Mouse (Mus musculus) R1 (cell line): ENCODE measurements at regions not wholly inside any gene's neighbourhood (a gene's known extent, or its start where the extent isn't known, plus 50 kb on each side); places are given as distances from the start of the nearest gene placed in this dataset.
A peak's percentile ranks its signal among the peaks of the same experiment; 100 is the strongest.

Source experiments
- DNase-seq: peaks from one replicate; pipeline ENCODE4 v3.0.0-alpha.2; 2018; ENCODE audit warnings: low read depth, low spot score

GRCm38 (mm10) chr9:115680703-115681576, 228.3 kb upstream of the Gadl1 start:
- DNase-seq, result peak; percentile 28

DNA sequence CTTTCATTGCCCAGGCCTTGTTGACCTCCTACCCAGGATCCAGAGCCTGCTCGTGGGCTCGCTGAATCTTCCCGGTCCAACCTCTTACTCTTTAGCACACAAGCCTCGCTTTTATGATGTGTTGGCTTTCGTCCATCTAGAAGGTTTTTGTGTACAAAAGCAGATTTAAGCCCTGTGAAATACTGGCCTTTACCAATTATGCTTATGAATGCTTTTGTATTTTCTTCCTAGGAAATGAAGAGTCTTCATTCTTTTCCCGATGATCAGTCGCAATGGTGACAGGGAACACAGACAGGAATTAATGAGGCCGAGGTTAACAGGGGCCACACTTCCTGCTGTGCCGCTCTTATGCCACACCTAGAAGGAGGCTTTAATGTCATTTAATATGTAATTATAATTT, 227.4 kb upstream of the Gadl1 start:
- DNase-seq, result no peak

DNA sequence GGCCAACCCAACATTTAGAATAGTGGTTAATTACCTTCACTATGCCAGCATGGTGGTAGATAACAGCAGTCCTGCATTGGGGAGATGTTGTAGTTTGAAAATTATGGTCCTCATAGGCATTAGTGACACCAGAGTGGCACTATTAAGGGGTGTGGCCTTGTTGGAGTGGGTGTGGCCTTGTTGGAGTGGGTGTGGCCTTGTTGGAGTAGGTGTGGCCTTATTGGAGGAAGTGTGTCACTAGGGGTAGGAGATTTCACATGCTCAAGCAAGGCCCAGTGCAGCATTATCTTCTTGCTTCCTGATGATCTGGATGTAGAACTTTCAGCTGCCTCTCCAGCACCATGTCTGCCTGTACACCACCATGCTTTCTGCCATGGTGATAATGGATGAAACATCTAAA, 225.3 kb upstream of the Gadl1 start:
- peak; percentile 45 for DNase-seq

DNA sequence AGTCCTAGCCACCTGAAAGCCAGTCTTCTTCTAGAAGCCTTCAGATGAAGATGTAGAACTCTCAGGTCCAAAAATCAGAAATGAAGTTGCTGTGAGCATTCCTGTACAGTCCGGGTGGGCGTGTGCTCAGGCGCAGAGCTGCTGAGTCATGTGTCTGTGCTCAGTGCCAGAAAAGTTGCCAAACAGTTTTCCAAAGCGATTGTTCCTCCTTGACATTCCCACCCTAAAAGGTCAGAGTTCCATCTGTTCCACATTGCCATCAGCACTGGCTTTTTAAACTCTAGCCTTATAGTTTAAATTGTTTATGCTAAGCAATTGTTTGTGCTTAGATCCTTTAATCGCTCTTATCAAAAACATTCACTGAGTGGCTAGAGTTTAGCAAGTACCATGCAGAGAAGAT, 222.7 kb upstream of the Gadl1 start:
- peak; percentile 46 for DNase-seq

DNA sequence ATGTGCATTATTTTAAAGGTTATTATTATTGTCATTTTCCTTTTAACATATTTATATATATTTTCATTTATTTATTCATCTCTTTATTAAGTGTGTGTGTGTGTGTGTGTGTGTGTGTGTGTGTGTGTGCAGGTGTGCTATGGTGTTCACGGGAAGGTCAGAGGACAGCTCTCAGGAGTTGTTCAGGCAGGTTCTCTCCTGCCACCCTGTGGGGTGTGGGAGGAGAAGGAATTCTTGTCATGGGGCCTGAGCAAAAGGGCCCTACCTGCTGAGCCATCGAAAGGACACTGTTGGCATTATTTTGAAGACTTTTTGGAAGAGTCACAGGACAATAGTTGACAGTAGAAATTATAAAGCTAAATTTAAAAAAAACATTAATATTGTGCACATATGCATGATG, 216.4 kb upstream of the Gadl1 start:
- DNase-seq, result no peak

GRCm38 (mm10) chr9:115703791-115704190, 205.5 kb upstream of the Gadl1 start:
- no peak for DNase-seq

GRCm38 (mm10) chr9:115704249-115704648, 205.0 kb upstream of the Gadl1 start:
- DNase-seq, result peak; percentile 77

- DNase-seq, result peak; percentile 88
Measured at GRCm38 (mm10) chr9:115705761-115706160, 203.5 kb upstream of the Gadl1 start.

- peak; percentile 27 for DNase-seq
Measured at GRCm38 (mm10) chr9:115708199-115708934, 200.9 kb upstream of the Gadl1 start.

GRCm38 (mm10) chr9:115710039-115710739, 199.1 kb upstream of the Gadl1 start:
- DNase-seq, result peak; percentile 62

DNA sequence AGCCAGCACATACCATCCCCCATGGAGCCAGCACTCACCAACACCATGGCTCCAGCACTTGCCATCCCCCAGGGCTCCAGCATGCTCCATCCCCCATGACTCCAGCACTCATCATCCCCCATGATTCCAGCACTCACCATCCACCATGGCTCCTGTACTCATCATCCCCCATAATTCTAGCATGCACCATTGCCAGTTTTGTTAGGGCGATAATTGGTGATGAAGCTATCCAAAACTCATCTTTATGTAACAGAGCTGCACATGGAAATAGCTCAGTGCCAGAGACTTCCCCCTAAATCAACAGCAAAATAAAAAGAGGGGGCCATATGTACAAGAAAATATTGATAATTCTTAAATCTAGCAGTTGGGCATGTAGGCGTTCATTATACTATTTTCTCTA, 188.9 kb upstream of the Gadl1 start:
- no peak for DNase-seq

GRCm38 (mm10) chr9:115720841-115721240, 188.4 kb upstream of the Gadl1 start:
- no peak for DNase-seq

DNA sequence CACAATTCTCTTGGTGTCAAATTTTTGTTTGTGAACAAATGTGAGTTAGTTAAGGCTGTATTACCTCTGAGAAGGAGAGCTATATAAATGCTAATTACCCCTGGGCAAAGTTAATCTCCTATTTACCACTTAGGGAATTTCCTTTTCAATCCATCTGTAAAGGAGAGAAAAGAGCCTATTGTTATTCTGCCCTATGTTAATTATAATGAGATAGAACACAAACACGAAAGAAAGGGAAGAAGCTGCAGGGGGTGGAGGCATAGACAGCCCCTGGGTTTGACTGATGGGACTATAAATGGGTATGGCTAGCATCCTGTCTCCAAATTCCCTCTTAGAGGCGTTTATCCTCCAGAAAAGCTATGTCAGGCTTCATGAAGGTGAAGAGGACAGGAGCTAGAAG, 185.2 kb upstream of the Gadl1 start:
- peak; percentile 96 for DNase-seq

GRCm38 (mm10) chr9:115727361-115727760, 181.9 kb upstream of the Gadl1 start:
- DNase-seq, result no peak

GRCm38 (mm10) chr9:115731557-115731956, 177.7 kb upstream of the Gadl1 start:
- no peak for DNase-seq

DNA sequence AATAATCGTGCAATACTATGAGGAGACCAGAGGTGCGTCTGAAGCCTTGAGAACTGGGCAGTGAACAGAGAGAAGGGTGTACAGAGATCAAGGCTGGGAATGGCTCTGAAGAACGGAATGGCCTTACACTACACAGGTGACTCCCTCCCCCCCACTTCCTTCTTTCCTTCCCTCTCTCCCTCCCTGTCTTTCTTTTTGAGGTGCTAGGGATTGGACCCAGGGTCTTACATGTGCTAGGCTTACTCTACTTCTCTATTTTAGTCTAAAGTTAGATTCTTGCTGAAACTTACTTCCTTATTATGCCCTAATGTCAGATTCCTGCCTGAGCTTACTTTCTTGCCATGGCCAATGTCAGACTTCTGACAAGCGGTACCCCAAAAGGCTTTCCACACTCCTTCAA, 176.2 kb upstream of the Gadl1 start:
- no peak for DNase-seq

DNA sequence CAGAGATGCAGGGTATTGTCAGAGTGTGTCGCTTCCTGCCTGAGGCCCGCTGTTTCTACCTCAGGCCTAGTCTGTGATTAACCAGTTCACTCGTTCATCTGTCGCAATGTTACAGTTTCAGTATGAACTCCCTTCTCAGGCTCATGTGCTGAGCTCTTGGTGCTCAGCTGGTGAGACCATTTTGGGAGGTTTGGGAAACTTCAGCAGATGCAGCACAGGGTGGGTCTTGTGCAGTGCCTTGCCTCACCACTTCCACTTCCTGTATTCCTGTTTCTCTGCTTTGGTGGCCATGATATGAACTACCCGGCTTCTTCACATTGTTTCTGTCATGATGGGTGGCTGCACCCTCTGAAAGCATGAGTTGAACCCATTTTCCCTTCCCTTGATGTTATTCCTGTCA, 169.3 kb upstream of the Gadl1 start:
- DNase-seq, result no peak

DNA sequence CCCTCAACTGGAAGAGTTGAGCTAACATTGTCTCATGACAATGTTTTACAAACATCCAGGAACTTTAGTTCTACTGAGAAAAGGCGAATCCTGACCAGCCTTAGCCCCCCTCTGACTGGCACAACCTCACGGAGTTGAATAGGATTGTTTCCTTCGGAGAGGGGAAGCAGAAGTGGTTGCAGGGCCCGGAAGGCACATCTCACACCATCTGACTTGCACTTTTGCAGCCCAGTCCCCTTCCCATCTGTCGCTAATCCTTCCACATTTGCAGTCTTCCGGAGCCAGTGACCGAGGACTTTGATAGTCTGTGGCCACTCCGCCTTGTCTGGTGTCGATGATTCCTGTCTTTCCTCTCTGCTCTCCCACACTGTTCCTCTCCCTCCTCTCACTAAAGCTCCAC, 162.8 kb upstream of the Gadl1 start:
- DNase-seq, result no peak

GRCm38 (mm10) chr9:115760496-115760895, 148.8 kb upstream of the Gadl1 start:
- DNase-seq, result no peak

GRCm38 (mm10) chr9:115764136-115764535, 145.1 kb upstream of the Gadl1 start:
- DNase-seq, result no peak

- no peak for DNase-seq
Measured at GRCm38 (mm10) chr9:115766471-115766870, 142.8 kb upstream of the Gadl1 start.

DNA sequence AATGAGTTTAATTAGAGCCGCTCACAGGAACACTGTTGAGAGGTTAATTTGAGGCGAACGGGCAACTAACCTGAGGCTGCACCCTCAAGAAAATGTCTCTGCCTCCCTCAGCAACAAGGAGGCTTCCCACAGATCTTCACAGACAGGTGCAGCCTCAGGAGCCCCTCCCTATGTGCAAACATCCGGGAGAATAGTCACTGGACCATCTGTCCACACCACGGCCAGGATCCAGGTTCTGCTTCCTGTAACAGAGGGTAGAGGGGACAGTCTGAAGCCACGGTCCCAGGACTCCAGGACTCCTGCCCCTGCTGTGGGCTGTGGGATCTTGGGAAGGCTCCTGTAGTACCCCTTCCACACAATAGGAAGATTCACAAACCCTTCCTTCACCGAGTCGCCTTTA, 134.1 kb upstream of the Gadl1 start:
- no peak for DNase-seq
